Mouse (Mus musculus): Measurements from ENCODE around the gene Rbfox1.

Gene Rbfox1

DNA sequence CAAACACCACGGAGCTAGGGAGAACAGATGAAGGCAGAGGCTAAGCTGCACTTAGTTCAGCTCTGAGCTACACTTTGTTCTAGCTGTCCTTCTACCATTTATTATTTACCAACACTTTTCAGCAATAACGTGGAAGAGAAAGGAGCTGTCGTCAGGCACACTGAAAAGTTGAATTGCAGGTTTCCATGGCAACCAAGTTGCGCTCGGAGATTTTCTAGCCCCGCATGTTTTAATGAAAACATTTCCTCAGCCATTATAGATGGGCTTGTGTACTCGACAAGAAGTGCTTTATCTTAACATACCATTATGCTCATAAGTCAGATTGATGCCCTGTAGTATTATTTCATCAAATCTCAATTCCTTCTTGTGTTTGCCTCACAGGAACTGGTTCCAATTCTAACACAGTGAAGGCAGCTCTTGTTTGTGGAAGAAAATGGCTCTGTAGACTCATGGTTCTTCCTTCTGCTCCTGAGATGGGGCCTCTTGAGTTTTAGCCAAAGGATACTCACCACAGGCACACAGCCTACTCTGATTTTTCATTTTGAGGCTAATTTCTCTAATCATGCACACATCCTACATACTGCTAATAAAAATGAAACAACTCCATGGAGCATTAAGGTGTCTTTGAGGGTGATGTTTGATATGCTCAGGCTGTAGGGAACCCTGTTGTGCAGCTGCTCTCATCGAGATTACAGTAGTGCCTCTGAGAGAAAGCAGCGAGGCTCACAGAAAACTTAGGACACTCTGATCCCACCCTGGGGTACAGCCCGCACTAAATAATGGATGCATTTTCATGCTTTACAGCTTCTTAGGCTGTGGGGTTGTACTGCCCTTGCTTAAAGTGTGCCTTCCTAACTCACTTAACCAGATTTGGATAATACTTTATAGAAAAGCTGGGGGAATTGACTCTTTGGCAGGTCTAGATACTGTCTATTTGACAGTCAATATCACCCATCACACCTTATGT lies 107.2 kb downstream of the Rbfox1 start:
- CTCF ChIA-PET, result no interaction called here

DNA sequence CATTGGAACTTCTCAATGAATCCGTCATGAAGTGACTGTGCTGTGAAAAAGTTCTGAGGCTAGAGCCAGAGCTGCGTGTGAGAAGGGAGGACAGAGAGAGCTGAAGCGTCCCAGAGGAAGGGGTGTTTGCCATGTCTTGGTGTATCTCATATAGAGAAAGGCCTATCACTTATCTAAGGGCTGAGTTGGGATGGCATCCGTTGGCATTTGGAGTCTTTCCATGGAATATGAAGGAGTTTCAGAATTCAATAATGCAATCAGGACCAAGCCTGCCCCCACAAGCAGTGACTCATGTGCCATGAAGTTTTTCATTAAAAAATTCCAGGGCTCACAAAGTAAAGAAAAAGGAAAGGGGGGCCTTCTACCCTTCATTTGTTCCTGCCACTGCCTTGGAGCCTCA lies 112.0 kb downstream of the Rbfox1 start:
- CTCF ChIA-PET, result no interaction called here

DNA sequence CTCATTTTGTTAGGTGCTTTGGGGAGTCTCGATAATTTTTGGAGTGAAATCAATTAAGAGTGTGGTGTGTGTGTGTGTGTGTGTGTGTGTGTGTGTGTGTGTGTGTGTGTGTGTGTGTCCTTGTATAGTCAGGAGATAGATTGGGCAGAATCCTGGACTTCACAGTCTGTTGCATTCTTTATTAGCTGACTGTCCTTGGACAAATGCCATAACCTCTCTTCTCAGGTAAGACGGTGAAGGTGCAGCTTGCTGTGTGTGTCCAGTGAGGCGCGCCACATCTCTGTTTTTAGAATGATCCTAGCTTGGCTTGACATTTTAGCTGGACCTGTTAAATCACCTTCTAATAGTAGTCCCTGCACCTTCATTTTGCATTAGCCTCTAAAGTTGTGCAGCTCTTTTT lies 112.5 kb downstream of the Rbfox1 start:
- CTCF ChIA-PET, result no interaction called here

DNA sequence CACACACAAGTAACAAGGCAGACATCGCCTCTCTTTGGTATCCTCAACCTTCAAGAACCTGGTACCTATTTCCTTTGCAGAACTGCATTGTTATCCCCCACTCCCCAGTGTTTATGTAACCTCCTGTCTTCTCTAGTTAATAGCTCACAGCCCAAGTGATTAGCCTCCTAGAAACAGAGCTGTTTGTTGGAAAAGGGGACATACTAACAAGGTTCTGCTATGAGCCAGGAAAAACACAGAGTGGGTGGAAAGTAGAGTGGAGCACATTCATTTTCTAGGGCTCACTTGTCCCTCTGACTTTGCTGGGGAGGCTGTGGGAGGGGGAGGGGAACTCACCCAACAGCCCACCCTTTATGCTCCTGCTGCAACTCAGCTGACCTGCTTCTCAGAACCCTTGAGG lies 114.9 kb downstream of the Rbfox1 start:
- CTCF ChIA-PET, result no interaction called here

DNA sequence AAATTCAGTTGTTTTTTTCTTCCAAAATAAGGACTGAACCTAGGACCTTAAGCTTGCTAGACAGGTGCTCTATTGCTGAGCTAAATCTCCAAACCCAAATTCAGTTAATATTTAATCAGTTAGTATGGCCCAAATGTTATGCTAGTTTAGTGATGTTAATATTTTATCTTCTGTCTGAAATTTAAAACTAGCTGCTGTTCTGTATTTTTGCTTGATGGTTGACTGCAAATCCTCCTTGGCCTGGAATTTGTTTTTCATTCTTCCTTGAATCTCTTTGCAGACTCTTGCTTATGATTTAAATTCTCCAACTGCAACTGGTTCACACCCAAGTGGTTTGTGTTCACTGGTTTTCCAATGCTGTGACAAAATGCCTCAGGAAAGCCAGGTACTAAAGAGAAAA lies 121.8 kb downstream of the Rbfox1 start:
- CTCF ChIA-PET, result no interaction called here

DNA sequence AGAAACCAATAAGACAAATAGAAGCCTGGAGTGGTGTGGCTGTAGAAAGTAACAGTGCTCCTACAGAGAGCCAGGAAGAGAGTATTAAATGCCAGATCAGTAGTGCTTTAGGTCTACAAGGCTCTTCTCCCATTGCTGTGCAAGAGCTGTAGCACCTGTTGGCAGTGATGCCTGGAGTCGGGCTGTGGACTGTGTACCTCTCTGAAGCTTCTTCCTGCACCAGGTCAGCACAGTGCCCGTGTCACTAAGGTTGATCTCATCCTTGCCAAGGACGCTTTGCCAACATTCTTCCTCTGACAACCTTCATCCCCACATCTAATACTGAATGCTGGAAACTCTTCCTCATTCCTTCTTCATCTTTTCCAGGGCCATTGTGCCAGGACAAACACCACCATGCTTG lies 127.7 kb downstream of the Rbfox1 start:
- CTCF ChIA-PET, result no interaction called here

DNA sequence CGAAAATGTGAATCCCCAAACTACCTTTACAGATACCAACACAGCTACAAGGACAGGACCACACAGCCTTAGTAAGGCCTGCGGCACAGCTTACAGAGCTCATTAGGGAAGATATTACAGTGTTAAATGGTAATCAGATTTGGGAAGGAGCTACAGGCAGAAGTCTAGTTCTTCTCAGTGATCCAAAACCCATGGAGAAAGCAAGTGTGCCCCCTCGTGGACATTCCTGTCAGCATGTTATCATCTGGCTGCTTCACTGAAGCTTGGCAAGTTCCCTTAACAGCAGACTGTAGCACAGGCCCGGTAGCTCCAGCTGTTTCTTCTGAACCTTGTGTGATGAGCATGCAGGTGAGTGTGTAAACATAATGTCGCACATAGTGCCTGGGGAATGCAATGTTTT lies 133.5 kb downstream of the Rbfox1 start:
- CTCF ChIA-PET, result no interaction called here

DNA sequence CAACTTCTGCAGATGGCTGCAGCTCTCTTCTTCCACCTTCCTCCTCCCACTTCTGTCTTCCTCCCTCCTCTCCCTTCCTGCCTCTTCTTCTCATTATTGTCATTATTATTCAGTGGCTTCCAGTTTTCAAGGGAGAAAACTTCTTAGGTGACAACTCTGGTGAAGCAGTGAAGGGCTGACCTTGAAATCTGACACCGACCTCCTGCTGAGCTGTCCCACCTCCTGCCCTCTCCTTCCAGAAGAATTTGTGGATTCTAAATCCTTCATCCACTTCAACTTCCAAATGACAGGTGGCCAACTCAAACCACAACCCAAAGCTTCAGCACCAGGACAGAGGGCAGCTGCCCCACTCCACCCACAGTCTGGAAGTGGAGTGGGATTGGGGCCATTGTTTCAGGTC lies 134.2 kb downstream of the Rbfox1 start:
- CTCF ChIA-PET, result no interaction called here

DNA sequence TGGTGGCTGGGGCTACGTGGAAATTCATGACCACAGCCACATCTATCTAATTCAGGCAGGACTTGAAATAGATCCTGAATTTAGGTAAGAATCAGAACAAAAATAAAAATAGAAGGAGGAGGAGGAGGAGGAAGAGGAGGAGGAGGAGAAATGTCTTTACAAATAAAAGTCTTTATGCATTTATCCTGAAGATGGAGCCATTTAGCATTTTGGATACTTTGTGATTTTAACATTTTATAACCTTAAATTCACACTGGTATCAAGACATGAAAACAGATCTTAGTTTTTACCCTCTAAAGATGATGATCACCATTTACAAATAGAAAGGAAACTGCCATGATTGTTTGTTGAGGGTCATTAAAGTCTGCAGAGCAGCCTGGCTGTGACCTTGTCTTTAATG lies 146.1 kb downstream of the Rbfox1 start:
- CTCF ChIA-PET, result no interaction called here

DNA sequence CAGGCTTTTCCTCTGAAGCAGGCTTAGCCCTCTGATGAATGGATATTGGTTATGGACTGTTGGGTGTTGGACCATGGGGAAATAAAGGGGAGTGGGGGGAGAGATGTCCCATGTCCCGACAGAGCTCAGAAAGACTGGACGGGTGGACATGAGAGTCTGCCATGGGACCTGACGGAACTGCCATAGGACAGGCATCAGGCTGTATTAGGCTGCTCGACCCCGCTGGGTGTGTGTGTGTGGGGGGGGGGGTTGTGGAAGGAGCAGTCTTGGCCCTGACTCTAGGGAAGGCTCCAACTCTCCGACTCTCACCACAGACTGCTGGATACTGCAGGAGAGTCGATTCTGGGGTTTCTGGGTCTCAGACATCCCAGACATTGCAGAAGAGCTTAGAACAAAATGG lies 147.4 kb downstream of the Rbfox1 start:
- CTCF ChIA-PET, result no interaction called here

DNA sequence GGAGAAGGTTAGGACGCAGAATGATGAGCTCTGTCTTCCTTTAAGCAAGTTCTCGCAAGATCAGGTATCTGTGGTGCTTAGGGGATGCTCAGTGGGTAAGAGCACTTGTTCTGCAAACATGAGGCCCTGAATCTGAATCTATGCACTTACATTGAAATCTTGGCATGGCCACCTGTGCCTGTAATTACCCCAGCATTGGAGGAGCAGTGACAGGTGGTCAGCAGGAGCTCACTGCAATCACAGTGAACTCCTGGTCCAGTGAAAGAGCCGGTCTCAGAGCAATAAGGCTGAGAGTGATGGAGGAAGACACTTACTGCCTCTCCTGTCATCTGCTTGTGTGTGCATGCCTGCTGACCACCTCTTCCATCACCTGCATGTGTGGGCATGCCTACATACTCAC lies 149.7 kb downstream of the Rbfox1 start:
- CTCF ChIA-PET, result no interaction called here

DNA sequence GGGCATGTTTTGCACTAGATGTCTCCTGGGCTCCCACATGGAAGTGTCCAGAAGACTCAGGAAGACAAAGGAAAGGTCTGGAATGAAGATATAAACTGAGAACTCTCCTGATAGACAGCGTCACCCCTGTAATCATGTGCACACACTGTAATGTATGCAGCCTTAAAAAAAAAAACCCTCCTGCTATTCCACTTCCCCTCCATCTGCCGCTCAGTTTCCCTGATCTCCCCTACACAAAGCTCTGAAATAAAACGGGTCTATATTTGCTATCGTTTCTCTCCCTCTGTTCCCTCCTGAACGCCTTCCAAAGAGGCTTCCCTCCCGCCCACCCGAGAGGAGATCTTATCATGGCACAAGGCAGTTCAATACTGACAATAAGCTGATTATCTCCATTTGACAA lies 151.9 kb downstream of the Rbfox1 start:
- CTCF ChIA-PET, result no interaction called here

DNA sequence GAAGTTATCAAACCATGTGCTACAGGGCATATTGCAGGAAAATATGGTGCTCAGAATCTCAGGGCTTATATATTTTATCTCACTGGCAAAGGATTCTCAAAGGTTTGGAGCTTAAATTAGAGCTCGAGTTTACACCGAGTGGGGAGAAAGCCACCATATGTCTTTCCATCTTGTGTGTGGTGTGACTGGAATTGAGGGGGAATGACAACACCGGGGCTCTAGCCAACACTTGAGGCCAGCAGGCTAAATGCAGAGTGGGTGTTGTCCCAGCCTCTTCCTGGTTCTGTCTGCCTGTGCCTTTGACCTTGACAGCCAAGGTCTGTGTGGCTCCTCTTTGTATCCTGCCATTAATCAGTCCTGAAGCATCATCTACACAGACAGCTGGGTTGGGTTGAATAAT lies 157.6 kb downstream of the Rbfox1 start:
- CTCF ChIA-PET, result no interaction called here

DNA sequence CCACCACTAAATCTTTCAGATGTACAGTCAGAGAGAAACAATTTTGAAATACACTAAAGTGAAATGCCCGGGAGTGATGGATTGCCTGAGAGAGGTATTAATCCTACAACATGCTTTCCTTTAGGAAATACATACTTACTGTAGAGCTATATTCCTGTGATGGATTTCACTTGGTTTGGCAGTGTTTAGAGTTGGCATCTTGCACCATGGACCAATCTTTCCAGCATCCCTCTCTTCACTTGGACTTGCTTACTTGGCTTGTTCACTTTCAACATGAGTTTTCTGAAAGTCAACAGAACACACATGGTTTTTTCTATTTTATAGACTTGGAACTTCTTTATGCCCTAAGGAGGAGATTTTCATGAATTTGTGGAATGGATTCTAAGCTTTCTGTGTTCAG lies 163.4 kb downstream of the Rbfox1 start:
- CTCF ChIA-PET, result no interaction called here

DNA sequence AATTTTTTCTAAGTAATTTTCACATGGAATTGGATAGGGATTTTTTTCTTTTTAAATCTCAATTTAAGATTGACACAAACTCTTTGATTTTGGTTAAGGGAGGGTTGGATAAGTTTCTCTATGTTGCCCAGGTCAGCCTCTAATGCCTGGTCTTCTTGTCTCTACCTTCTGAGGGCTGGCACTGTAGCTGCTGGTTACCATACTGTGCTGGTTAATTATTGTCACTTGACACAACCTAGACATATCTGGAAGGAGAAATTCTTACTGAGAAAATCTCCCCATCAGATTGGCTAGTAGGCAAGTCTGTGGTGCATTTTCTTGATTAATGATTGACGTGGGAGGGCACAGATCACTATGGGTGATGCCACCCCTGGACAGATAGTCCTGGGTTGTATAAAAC lies 177.3 kb downstream of the Rbfox1 start:
- CTCF ChIA-PET, result no interaction called here

DNA sequence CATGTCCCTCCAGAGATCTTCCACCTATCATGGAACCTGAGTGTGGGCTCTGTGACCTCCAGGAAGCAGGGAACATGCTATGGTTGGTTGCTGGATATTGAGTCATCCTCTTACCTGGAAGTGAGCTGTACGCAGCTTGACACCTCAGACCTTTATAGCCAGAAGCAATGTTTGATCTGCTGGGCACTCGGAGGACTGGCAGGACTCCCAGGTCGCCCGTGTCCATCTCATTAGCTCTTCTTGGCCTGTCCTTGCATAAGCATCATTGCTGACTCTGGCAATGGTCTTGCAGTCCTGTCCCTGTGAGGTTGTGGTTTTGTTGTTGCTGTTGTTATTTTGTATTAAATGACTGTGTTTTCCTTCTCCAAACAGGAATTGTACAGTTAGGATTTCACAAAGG lies 180.3 kb downstream of the Rbfox1 start:
- CTCF ChIA-PET, result no interaction called here

DNA sequence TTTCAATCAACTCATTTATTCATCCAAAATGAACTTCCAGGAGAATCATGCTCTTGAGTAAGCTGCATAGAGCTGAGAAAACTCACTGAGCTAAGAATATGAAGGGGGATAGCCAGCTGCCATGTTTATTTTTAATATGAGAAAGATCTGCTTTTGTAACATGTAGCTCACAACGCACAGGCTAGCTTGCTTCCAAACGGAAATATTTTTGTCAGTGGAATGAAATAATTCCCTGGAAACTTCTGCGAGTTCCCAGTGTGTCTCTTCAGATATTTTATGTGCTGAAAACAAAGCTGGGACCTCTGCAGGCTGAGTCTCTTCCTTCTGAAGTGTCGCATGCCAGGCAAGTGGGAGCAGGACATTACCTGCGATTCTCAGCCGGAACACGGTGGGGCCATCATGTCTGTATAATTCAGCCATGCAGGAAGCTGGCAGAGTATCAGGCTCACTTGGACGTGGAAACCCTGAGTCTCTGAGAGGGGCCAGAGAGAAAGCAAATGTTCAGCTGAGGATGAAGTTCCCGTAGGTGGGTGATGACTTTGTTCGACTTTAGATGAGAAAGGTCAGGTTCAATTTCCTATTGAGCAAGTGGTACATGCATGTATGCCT lies 190.4 kb downstream of the Rbfox1 start:
- CTCF ChIA-PET, result no interaction called here

DNA sequence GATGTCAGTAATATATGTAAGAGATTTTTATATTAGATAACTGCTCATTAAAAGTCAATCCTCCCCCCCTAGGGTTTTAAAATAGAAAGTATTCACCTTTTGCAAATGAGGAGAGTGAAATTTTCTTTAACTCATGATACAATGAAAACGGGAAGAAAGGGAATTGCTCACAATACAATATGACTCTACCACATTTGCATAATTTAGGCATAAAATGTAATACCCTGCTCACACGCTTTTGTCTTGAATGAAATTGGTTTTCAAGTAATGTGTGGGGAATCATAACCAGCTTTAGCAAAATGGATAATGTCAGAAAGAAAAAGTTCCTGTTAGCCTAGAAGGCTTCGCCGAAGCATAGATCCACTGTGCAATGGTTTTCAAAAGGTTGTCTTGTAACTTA lies 193.9 kb downstream of the Rbfox1 start:
- CTCF ChIA-PET, result no interaction called here

DNA sequence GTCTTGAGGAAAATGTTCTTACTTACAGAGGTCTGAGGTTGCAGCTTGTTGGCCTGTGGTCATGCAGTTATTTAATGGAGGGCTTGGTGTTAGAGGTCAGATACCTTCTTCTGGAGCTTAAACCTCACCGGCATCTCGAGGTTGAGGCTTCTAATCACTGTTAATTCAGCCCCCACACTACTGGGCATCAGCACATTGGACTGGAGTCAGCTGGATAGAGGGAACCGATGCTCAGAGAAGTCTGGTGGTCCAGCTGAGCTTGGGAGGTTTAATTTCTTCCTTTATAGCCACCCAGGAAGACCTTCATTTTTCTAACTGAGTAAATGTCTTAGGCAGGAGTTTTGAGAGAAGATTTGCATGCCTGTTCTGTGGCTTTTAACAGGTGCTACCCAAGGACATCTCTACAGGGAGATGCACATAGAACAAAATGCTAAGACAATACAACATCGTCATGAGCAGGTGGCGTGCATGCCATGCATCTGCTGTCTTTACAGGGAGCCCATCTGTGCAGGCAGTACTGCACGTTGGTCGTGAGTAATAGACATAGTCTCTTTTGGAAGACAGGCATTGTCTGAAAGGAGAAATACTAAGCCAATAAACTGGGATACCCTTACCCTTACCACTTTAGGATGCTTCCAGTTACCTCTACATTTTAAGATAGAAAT lies 199.7 kb downstream of the Rbfox1 start:
- CTCF ChIA-PET, result no interaction called here

DNA sequence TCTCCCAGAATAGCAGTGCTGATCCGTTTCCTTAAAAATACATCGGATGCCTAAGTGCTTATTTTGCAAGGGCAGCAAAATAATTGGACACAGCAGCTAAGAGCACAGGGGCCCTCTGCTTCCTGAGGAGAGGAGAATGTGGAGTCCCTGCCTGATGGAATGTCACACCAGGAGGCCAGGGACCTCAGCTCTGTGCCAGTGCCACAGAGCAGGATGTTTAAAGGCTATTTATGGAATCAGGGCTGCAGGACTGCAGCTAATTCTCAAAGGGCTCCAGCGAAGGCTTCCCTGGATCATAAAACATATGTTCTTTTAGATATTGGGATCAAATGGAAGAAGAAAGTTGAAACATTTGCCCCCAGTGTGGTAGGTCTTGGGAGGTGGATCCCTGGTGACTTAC lies 201.0 kb downstream of the Rbfox1 start:
- CTCF ChIA-PET, result no interaction called here

DNA sequence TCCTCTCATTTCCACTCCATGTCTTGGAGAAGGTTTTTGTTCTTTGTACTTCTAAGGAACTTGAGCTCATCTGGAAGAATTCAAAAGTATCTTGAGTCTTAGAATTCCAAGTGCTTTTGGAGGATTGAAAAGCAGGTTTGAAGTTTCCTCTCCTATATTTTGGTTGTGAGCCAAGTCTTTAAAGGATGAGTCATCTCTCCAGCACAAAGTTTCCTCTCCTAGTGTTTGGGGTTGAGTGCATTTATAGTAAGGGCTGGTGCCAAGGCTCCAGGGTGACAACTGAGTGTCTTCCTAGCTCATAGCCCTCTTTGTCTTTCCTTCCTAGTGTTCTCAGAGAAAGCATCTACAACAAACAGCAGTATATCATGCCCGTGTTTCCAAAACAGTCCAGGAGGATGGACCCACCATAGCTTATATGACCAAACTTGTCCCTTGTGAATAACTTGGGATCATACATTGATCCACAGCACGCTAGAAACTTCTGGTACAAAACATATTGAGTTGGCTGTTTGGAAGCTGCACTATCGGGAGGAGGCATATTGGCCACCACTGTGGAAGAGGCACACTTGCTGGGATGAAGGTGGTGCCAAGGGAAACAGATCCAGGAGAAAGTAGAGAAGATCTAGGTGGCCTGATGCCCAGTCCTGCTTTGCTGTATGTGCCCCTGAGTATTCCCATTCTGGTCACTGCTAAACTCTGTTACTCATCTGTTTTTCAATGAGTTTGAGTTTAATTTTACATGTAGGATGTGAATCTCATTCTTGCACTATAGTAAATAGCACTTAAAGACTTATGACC lies 206.4 kb downstream of the Rbfox1 start:
- CTCF ChIA-PET, result no interaction called here

DNA sequence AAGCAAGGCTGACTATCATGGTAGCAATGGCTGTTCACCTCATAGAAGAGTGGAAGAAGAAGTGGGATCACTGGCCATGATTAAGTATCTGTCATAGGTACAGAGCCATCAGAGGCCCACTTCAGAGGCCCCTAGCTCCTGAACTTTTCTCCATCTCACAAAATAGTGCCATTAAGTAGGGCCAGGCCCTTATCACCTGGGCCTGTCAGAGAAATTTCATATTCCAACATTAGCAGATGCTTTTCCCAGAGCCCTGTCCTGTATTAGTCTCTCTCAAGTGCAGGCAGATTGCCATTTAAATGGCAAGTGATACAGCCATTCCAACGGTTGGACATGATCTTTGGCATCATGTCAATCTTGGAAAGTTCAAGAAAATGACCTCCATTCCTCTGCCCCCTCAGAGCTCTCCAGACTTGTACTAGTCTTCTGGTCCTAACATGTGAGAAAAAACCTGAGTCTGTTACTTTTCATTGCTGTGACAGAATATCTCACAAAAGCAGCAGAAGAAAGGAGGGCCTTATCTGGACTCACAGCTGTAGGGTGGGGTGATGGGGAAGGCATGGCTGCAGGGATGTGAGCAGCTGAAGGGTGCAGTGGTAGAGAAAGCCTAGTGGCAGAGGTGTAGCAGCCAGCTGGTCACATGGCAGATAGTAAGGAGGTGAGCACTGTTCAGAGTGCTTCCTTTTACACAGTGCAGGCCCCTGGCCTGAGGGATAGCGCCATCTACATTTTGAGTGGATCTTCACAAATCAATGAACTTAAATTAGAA lies 210.6 kb downstream of the Rbfox1 start:
- CTCF ChIA-PET, result no interaction called here
